Mouse (Mus musculus) MEL (cell line): Measurements from ENCODE around the gene Fam57b.

Experiments
- CTCF ChIP-seq, 3 experiments: IDR thresholded peaks in 2 of 3; conservative IDR thresholded peaks in 1 of 3; 2 replicates each; pipeline ENCODE4 v1.5.1; 2011 to 2012; ENCODE audit warnings: low read length in 3 of 3, low read depth in 2 of 3, mild to moderate bottlenecking in 2 of 3, improper control_type of control experiment in 1 of 3, inconsistent platforms in 1 of 3, mixed read lengths in 1 of 3, moderate library complexity in 1 of 3; ENCODE audit not compliant: control insufficient read depth in 1 of 3, insufficient read depth in 1 of 3, poor library complexity in 1 of 3, severe bottlenecking in 1 of 3
- EP300 ChIP-seq, 2 experiments: IDR thresholded peaks; 2 replicates each; pipeline ENCODE4 v1.6.1; 2011; ENCODE audit warnings: improper control_type of control experiment in 2 of 2, low read length in 2 of 2, low read depth in 1 of 2, mild to moderate bottlenecking in 1 of 2

GRCm38 (mm10) chr7:126798127-126799049 is 920 bp downstream of the Fam57b start:
- TF ChIP-seq EP300 (IDR thresholded peaks at IDR 0.05; ENCODE audit: low read depth in 1 of 2, low read length in 2 of 2) (0 out of 4 replicates have a peak, but pooled peaks of 1 of the 2 experiments have one; percentile 2), CTCF (IDR thresholded peaks at IDR 0.05 in 2 of 3, conservative IDR thresholded peaks at IDR 0.05 in 1 of 3; ENCODE audit: control insufficient read depth in 1 of 3, insufficient read depth in 1 of 3, low read depth in 2 of 3, low read length in 3 of 3, poor library complexity in 1 of 3, severe bottlenecking in 1 of 3) (no peak)
